Mouse (Mus musculus): ENCODE measurements around the gene Slc2a1.

Gene Slc2a1

DNA sequence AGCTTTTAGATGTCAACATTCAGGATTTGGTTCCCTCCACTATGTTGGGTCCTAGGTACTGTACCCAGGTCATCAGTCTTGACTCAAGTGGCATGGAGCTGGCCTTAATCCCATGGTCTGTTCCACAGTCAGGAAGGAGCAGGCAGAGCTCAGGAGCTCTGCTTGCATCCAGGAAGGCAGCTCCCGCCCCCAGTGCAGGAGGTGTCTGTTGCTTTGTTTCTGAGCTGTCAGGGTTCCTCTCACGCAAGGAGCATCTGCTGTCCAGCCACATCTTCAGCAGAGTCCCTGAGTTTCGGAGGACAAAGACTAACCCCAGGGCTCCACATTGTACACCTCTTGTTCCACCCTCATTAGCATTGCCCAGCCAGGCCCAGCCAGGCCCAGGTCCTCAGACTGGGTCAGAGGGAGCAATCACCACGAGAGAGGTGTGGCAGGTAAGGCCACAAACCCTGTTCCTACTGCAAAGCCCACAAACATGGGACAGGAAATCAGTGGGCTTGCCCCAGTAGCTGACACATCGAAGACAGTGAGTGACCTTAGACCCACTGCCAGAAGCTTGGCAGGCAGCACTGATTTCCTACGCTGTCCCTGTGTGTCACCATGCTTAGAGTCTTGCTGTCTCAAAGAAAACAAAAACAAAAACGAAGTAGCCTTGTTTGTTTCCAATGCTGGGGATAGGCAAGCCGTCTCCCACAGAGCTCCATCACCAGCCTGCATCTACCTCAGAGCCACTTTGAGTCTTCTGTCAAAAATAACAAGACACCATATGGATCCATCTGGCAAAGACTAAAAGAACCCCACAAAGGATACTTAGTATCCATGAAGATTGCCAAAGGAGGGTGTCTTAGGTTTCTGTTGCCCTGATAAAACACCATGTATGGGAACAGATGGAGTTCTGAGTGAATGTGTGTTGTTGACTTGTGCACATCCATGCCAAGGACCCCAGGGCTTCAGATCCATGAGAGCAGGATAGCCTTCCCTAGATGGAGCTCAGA lies 10.0 kb upstream of the Slc2a1 start:
- no peak for DNase-seq (ENCODE audit: low spot score)

- no peak for DNase-seq (ENCODE audit: low spot score)
These were observed 7.1 kb upstream of the Slc2a1 start for GRCm38 (mm10) chr4:119101392-119101791.

DNA sequence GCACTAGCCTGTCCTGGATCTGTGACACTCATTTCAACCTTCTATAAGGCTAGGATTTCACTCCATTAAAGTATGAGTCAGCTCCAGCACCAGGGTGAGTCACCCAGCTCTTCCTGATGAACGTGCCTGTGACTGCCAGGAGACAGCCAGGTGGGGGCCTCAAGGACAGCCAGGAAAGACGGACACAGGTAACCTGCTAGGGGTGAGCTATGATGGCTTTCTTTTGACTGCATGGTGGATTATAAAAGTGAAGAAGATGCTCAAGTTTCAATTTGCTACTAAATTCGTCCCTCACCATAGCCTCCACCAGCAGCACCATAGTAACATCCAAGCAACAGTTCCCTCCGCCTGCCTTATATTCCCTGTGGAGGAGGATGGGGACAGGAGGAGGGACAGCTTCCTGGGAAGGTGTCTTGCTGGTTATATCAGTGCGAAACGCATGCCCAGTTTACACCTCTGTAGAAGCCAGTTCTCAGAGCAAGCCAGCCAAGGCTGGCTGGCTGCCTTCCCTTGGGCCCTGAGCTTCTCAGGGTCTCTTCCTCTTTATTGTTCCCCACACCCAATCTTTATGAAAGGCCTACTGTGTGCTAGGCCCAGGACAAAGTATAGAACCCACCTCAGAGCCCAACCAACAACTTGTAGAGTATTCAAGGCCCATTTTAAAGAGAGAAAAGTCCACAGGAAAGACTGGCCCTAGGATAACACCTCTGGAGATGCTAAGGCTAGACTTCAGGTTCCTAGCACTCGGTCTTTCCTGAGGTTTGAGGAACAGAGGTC lies 6.0 kb upstream of the Slc2a1 start:
- DNase-seq (ENCODE audit: low spot score) = peak; percentile 40

GRCm38 (mm10) chr4:119104847-119105246 lies 3.7 kb upstream of the Slc2a1 start:
- DNase-seq (ENCODE audit: low spot score) = no peak

- peak; percentile 43 for DNase-seq (ENCODE audit: low spot score)
These were observed 2.8 kb upstream of the Slc2a1 start for GRCm38 (mm10) chr4:119105704-119106103.

GRCm38 (mm10) chr4:119107867-119108266 lies 644 bp upstream of the Slc2a1 start:
- DNase-seq (ENCODE audit: low spot score) = no peak

DNA sequence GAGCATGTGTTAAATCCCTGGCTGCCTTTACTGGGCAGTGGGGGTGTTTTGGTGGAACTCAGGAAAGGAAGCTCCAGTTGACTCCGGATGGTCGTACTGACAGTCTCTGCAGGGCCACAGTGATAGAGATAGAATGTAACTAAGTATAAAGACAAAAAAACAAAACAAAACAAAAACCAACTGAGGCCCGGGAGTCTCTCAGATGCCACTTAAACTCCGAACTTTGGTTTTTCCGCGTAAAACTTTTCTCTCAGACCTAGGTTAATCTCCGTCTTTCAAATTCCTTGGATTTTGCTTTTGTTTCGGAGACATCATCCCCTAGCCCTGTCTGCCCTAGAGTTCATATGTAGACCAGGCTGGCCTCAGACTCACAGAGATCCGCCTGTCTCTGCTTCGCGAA lies 1.1 kb downstream of the Slc2a1 start:
- DNase-seq (ENCODE audit: low spot score) = no peak

DNA sequence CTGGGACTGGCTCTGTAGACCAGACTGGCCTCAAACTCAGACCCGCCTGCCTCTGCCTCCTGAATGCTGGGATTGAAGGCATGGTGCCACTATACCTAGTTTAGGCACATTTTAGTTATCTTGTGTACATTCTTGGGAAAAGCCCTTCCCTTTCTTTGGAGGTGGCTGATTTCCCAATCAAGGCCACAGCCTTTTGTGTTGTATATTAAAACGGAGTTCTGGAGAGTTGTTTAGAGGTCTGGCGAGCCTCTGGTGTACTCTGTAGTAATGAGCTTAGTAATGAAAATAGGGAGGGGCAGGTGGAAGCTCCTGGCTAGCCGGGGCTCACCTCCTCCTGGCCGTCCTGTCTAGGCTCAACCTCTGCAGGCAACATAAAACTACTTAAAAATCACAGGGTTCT lies 2.0 kb downstream of the Slc2a1 start:
- no peak for DNase-seq (ENCODE audit: low spot score)

GRCm38 (mm10) chr4:119111410-119111809 lies 2.9 kb downstream of the Slc2a1 start:
- DNase-seq (ENCODE audit: low spot score) = no peak

DNA sequence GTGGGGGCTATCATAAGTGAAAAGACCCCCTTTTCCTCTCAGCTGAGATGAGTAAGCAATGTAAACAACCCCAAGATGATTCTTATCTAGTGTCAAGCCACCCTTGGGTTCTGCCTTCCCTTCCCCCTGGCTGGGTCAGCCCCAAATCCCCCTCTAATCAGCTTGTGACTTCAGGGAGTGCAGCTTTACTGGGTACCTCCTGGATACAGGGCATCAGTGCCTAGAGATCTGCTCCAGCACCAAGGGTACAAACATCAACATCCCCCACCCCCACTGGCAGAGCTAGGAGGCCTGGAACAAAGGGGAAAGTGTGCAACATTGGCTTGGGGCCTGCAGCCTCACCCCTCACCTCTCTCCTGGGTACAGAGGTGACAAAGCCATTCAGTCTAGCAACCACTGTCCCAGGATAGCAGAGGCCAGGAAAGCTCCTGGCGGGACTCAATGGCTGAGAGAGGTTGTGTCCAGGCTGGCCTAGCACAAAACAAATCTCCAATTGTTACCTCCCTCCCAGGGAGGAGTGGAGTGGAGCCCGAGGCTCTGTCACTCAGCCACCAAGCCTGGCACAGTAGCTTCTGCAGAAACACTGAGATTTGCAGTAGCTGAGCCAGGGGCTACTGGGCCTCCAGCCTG lies 3.9 kb downstream of the Slc2a1 start:
- DNase-seq (ENCODE audit: low spot score) = no peak

- DNase-seq (ENCODE audit: low spot score) = no peak
These were observed 7.1 kb downstream of the Slc2a1 start for GRCm38 (mm10) chr4:119115611-119116070.

GRCm38 (mm10) chr4:119116336-119116735 lies 7.8 kb downstream of the Slc2a1 start:
- DNase-seq (ENCODE audit: low spot score) = peak; percentile 8

- no peak for DNase-seq (ENCODE audit: low spot score)
These were observed 9.1 kb downstream of the Slc2a1 start for GRCm38 (mm10) chr4:119117571-119117970.

GRCm38 (mm10) chr4:119118659-119119077 lies 10.2 kb downstream of the Slc2a1 start:
- DNase-seq (ENCODE audit: low spot score) = peak; percentile 9

GRCm38 (mm10) chr4:119119354-119119753 lies 10.8 kb downstream of the Slc2a1 start:
- no peak for DNase-seq (ENCODE audit: low spot score)

- no peak for DNase-seq (ENCODE audit: low spot score)
These were observed 11.6 kb downstream of the Slc2a1 start for GRCm38 (mm10) chr4:119120095-119120494.

DNA sequence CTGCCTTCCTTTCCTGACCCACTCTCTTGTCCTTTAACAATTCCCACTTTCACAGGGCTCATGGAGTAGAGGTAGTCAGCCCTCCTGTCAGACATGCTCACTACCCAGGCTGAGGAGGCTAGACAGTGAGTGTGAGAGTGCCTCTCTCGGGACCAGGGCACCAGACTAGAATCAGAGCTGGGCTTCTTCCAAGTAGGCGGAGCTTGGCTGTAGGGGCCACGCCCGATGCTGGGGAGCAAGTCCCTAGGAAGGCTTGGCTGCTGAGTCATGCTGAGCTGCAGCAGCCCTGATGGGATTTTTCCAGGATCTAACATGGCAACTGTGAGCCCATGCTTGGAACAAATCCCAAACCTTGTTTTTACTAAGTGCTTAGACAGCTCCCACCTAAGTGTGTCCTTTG lies 12.7 kb downstream of the Slc2a1 start:
- peak; percentile 80 for DNase-seq (ENCODE audit: low spot score)

DNA sequence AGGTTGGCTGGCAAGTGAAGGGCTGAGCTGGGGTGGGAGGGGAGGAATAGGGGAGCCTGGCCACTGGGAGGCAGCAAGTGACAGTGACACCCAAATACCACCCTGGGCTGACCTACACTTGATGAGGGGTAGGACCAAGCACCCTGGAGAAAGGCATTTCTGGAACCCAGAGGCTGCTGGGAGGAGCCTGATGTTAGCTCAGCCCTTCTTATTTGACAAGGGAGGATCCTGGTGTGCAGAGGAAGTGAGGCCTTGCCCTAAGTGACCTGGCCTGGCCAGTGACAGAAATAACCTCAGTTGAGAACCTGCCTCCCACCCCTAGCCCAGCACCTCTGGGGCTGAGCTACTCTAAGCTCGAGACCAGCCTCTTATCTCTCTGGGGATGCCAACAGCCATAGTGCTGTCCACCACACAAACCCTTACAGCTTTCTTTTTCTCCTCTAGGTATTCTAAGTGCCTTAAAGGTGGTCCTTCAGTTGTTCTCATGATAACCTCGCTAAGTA lies 16.3 kb downstream of the Slc2a1 start:
- DNase-seq (ENCODE audit: low spot score) = no peak

- DNase-seq (ENCODE audit: low spot score) = peak; percentile 6
These were observed 17.2 kb downstream of the Slc2a1 start for GRCm38 (mm10) chr4:119125577-119126270.

DNA sequence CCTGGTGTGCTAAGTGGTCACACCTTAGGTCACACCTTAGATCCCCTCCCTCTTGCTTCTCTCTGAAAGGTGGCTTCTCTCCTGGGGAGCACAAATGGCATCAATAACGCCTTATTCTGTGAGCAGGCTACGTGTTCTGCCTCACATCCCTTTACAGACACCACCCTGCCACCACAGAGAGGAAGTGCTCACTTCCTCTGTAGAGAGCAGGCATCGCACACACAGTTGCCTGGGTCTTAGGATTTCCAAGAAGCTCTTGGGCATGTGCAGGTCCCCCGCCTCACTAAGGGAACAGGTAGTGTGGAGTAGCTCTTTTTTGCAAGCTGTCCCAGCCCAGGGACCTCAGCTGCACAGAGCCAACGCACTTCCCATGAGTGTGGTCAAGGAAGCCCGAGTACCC lies 18.7 kb downstream of the Slc2a1 start:
- no peak for DNase-seq (ENCODE audit: low spot score)

GRCm38 (mm10) chr4:119128547-119128946 lies 20.0 kb downstream of the Slc2a1 start:
- DNase-seq (ENCODE audit: low spot score) = no peak
